Mouse (Mus musculus) heart, adult 2 months (tissue): Measurements from ENCODE around the gene Ercc2. TPM values are rescaled to one million over a fixed set of nuclear protein-coding genes. Genes with fewer than 3 reads are reported as not detected.

Source experiments
- DNase-seq, 2 experiments: peaks; one replicate each; pipeline ENCODE4 v3.0.0; 2021
- H3K27ac ChIP-seq: fragments of 200-600 bp; 2 replicates; pipeline ENCODE4 v1.8.1; 2022
- H3K27me3 ChIP-seq: fragments of 200-500 bp; 2 replicates; pipeline ENCODE4 v1.6.1; 2012; ENCODE audit warnings: mild to moderate bottlenecking, low read length, inconsistent platforms, mixed read lengths; ENCODE audit not compliant: control insufficient read depth, insufficient read depth
- H3K36me3 ChIP-seq: fragments of 200-500 bp; 2 replicates; pipeline ENCODE4 v1.6.1; 2012; ENCODE audit warnings: low read length, inconsistent platforms; ENCODE audit not compliant: control insufficient read depth, insufficient read depth
- H3K4me1 ChIP-seq: fragments of 200-500 bp; 2 replicates; pipeline ENCODE4 v1.6.1; 2011; ENCODE audit warnings: low read length; ENCODE audit not compliant: control insufficient read depth, insufficient read depth
- H3K4me3 ChIP-seq: fragments of 200-600 bp; 2 replicates; pipeline ENCODE4 v1.8.1; 2022
- H3K79me2 ChIP-seq: fragments of 200-500 bp; replicated peaks from 2 replicates; pipeline ENCODE4 v1.6.1; 2012; ENCODE audit warnings: mild to moderate bottlenecking, inconsistent platforms, low read length, moderate library complexity, mixed read lengths; ENCODE audit not compliant: control insufficient read depth, insufficient read depth
- H3K9ac ChIP-seq: fragments of 200-500 bp; 2 replicates; pipeline ENCODE4 v1.6.1; 2012; ENCODE audit warnings: low read depth, mild to moderate bottlenecking, control low read depth, inconsistent platforms, low read length, mixed read lengths
- CTCF ChIP-seq: fragments of 200-600 bp; IDR thresholded peaks from 2 replicates; pipeline ENCODE4 v1.8.1; 2022; ENCODE audit warnings: antibody characterized with exemption, mild to moderate bottlenecking, moderate library complexity
- EP300 ChIP-seq: fragments of 200-500 bp; IDR thresholded peaks from 2 replicates; pipeline ENCODE4 v1.6.1; 2011; ENCODE audit warnings: low read depth, low read length, control low read depth; ENCODE audit not compliant: insufficient read depth
- POLR2A ChIP-seq: fragments of 200-500 bp; IDR thresholded peaks from 2 replicates; pipeline ENCODE4 v1.6.1; 2011; ENCODE audit warnings: mild to moderate bottlenecking, low read depth, low read length, control low read depth; ENCODE audit not compliant: insufficient read depth
- WGBS: fragments of 180-500 bp; shearing (Covaris S2); methylation state at CpG from one replicate; pipeline ENCODE4 v1.1.7; 2018; 5-methylcytosine and 5-hydroxymethylcytosine counted together
- intact Hi-C: fragments of 180-260 bp; cut with DNase I; formaldehyde crosslinking; loops from one replicate; pipeline ENCODE4 v1.15.1; 2025
- polyA plus RNA-seq: library from polyadenylated mRNA; depleted of rRNA; stranded (reverse); fragments of >200 nt; gene quantifications from 2 replicates; pipeline ENCODE4 v1.2.3, GENCODE M21; 2012
- total RNA-seq, 2 experiments: library from RNA; stranded (reverse); gene quantifications; 2 replicates each; pipeline ENCODE4 v1.2.3; 2021

Gene Ercc2
- total and polyA plus RNA-seq, 3 experiments, result 10.9 to 22.6 (median 11.6) TPM

DNA sequence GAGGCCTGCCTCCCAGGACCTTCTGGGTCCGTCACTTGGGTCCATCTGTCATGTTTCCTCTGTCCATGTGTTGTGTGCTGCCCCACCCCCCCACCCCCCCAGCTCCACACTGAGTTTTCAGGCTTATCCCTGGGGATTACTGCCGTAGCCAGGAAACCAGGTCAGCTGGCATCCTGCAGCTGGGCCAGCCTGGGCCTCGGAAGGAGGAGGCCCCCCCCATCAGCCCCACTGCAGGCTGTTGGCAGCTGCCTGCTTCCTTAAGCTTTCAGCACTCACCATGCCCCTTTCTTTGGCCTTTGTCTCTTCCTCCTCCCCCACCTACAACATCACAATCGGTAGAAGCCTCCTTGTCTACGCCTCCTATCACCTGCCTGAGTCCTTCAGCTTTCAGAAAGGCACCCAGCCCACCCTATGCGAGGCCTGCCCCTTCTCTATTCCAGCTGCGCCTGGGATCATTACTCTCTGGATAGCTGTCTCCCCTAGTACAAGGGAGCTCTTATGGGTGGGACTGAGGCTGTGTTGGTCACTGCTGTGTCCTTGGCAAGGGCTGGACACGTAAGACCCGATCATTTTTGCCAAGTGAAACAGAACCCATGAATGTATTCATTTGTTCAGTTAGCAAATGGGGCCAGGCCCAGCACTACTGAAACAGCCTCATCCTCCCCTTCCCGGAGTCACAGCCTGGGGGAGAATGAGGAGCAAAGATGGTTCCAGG, 7.0 kb downstream of the Ercc2 start:
- H3K4me3 ChIP-seq, result no peak overlapping the region
- TF ChIP-seq CTCF (no peak), EP300 (no peak), POLR2A (no peak)
- 65% methylated on average over 10 of the region's 10 CpGs for WGBS
- no peaks in the 10 kb centered on the region for H3K36me3 ChIP-seq
- no peak overlapping the region for H3K27ac ChIP-seq
- no peak overlapping the region for H3K9ac ChIP-seq
- H3K79me2 ChIP-seq, result no peaks in the 10 kb centered on the region
- no peaks in the 10 kb centered on the region for H3K4me1 ChIP-seq
- intact Hi-C loops, result no loop called here
- DNase-seq, result no peak
- H3K27me3 ChIP-seq, result no peaks in the 10 kb centered on the region

DNA sequence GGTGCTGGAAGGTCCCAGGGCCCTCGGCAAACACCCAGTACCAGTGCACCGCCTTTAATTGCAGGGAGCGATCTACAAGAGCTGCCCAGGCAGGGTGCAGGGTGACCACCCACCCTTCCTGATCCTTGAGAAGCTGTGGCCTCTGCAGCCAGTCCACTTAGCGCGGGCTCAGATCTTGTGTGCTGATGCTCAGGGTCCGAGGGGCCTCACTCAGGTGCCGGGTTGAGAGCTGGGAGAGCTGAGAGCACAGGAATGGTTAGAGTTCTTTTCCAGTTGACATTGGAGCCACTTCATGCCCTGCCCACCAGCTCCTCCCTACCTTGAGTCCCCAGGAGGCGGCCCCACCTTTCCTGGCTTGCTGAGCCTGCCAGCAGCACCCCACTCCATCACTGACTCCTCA, 12.7 kb downstream of the Ercc2 start:
- Histone ChIP-seq H3K4me1 (no peaks in the 10 kb centered on the region), H3K27me3 (no peaks in the 10 kb centered on the region), H3K79me2 (no peaks in the 10 kb centered on the region), H3K27ac (no peak overlapping the region), H3K9ac (no peak overlapping the region), H3K4me3 (no peak overlapping the region), H3K36me3 (no peaks in the 10 kb centered on the region)
- DNase-seq, result no peak
- TF ChIP-seq POLR2A, result no peak
- no peak for TF ChIP-seq EP300
- no peak for TF ChIP-seq CTCF
- WGBS, result 87% methylated on average over 8 of the region's 8 CpGs
- intact Hi-C loops, result no loop called here

DNA sequence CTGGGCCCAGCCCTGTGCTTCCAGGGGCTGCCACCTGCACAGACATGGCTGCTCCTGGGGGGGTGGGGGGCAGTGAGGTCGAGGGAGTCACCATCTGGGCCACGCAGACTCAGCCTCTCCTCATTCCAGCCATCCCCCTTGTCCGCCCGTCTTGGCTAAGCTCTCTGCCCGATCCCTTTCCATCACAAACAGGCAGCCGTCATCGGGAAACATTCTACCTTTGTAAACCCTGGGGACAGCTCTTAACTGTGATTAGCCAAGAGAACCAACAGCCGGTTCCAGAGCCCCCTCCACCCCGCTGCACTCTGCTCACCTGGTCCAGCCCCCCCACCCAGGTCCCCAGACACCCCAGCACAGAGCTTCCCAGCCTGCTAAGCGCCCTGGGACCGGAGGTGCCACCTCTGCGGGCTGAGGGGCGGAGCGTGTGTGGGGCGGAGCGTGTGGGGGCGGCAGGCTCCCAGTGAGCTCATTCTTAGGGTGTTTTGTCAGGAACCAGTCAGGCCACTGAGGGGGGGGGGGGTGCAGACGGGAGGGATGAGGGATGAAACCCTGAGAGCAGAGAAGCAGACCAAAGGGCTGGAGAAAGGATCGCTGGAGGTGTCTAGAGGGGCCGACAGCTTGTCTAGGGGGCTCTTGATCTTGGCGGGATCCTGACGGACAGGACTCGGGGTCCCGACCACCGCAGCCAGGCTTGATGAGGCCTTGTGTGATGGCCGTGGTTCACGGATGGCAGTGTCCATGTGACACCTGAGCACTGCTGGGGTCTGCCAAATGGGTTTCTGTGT, 17.9 kb downstream of the Ercc2 start:
- Histone ChIP-seq H3K4me1 (no peaks in the 10 kb centered on the region; the same call in 1 of the 2 replicates), H3K9ac (no peak overlapping the region), H3K4me3 (no peak overlapping the region), H3K79me2 (no peaks in the 10 kb centered on the region), H3K27ac (no peak overlapping the region), H3K27me3 (peaks cover 7% of the 10 kb centered on the region), H3K36me3 (no peaks in the 10 kb centered on the region)
- peak; percentile 48 to 50 for DNase-seq
- 5% methylated on average over 27 of the region's 27 CpGs for WGBS
- TF ChIP-seq POLR2A (no peak), CTCF (no peak), EP300 (no peak)
- intact Hi-C loops, result loop anchor here (5.0 kb wide), 1 partner anchor 303 kb away; no protein-coding TSS in a partner anchor

DNA sequence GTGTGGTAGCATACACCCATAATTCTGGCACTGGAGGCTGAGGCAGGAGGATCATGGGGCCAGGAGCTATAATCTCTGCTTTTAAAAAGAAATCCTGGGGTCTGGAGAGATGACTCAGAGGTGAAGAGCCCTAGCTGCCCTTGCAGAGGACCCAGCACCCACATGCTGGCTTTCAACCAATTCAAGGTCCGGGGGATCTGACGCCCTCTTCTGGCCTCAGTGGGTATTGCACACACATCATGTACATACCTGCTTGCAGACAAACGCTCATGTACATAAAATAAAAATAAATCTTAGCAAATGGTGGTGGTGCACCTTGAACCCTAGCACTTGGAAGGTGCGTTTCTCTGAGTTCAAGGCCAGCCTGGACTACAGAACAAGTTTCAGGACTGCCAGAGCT, 19.1 kb downstream of the Ercc2 start:
- no peak for DNase-seq
- Histone ChIP-seq H3K79me2 (no peaks in the 10 kb centered on the region), H3K4me1 (no peaks in the 10 kb centered on the region; the same call in 1 of the 2 replicates), H3K4me3 (no peak overlapping the region), H3K27ac (no peak overlapping the region), H3K36me3 (no peaks in the 10 kb centered on the region), H3K27me3 (peaks cover 7% of the 10 kb centered on the region), H3K9ac (no peak overlapping the region)
- WGBS, result 79% methylated on average over 4 of the region's 4 CpGs
- intact Hi-C loops, result loop anchor here (5.0 kb wide), 1 partner anchor 301 kb away; no protein-coding TSS in a partner anchor
- TF ChIP-seq EP300 (no peak), CTCF (peak; percentile 43), POLR2A (no peak)

DNA sequence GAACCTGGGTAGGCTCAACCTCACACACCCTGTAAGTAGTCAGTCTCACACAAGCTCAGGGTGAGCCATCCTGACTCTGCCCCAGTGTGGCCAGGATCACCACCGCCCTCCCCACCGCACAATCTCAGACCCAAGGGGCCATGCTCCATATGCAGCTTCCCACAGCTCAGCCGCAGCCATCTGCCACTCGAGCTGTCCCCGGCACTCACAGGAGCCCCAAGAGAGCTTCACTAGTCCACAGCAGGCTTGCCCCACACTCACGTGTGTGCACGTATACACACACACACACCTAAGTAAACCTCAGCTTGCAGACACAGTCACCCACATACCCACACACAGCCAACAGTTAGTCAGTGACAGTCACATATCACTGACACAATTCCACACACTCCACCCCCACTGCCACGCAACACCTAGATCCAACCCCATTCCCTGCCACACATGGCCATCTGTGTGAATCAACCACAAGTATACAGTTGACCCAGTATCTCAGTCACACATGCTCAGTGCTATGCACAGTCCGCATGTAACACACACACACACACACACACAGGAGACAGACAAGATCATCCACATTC, 20.8 kb downstream of the Ercc2 start:
- no peaks in the 10 kb centered on the region for H3K79me2 ChIP-seq
- no peaks in the 10 kb centered on the region; the same call in 1 of the 2 replicates for H3K4me1 ChIP-seq
- 82% methylated on average over 9 of the region's 9 CpGs for WGBS
- DNase-seq, result no peak
- TF ChIP-seq EP300 (no peak), POLR2A (no peak), CTCF (no peak)
- H3K4me3 ChIP-seq, result no peak overlapping the region
- H3K36me3 ChIP-seq, result no peaks in the 10 kb centered on the region
- peaks cover 7% of the 10 kb centered on the region for H3K27me3 ChIP-seq
- H3K27ac ChIP-seq, result no peak overlapping the region
- no peak overlapping the region for H3K9ac ChIP-seq
- intact Hi-C loops, result loop anchor here (5.0 kb wide), 1 partner anchor 300 kb away; no protein-coding TSS in a partner anchor
